Mouse (Mus musculus): ENCODE results near the gene B4gat1.
"Not testable (repeated sequence)": the region's sequence is repeated elsewhere in the genome, so short reads cannot be mapped to it uniquely, and the experiment has no call there.

B4gat1 gene

GRCm38 (mm10) chr19:5085145-5085863 lies 46.7 kb downstream of the B4gat1 start, which contains the start of gene Tmem151a:
Gene Tmem151a (minus strand): TSS chr19:5085531.
- peak; percentile 94 for DNase-seq

GRCm38 (mm10) chr19:5086533-5086932 lies 47.9 kb downstream of the B4gat1 start:
- not testable (repeated sequence) for DNase-seq

GRCm38 (mm10) chr19:5087884-5088728 lies 49.5 kb downstream of the B4gat1 start, which contains the start of gene Yif1a:
Gene Yif1a (plus strand): TSS chr19:5088538.
- DNase-seq, result peak; percentile 100

GRCm38 (mm10) chr19:5089324-5089723 lies 50.7 kb downstream of the B4gat1 start:
- peak; percentile 93 for DNase-seq

Data from heart, adult 11 months (tissue).